Mouse (Mus musculus): ENCODE results near the gene Zrsr2.

The Zrsr2 gene

GRCm38 (mm10) chrX:163958467-163958875 is at the start of gene Zrsr2:
Gene Zrsr2, minus strand, starts transcription at chrX:163958661.
- in situ Hi-C loops (cut with MboI, MseI): no loop called here

DNA sequence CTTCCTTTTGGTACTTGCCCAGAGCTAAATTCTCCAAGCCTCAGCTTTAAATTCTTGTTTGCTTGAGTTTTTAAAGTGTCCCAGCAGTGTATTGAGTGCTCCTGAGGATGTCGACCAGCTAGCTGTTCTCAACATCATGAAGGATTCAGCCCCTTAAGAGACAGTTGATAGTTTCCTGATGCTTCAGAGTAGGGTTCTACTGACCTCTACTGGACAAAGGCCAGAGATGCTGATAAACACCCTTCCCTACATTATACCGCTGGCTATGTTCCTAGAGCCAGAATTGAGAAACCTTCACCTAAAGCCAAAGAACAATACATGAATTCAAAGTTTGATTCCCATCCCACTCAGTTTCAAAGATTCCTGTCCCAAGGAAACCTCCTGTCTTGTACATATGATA is 46.3 kb upstream of the Zrsr2 start:
- in situ Hi-C loops (cut with MboI, MseI): no loop called here

- in situ Hi-C loops (cut with MboI, MseI): no loop called here
Measured at GRCm38 (mm10) chrX:163999848-164000247, 41.4 kb upstream of the Zrsr2 start.

DNA sequence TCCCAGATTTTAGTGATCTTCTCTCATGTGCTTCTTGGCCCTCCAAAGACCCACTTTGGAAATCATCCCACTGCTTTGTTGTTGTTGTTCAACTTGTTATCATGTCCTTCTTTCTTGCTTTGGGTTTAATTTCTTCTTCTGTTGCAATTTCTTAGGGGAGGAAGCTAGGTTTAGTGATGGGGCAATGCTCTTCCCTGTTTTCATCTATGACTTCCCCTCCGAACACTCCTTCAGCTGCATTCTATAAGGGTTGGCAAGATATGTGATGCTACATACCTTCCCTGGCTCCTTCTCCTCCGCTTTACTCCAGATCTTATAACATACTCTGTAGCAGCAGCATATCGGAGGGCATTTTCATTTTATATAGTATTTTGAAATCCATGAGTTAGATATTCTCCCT is 38.3 kb upstream of the Zrsr2 start:
- in situ Hi-C loops (cut with MboI, MseI): no loop called here

GRCm38 (mm10) chrX:163987718-163988374 is 29.4 kb upstream of the Zrsr2 start:
- in situ Hi-C loops (cut with MboI, MseI): no loop called here

DNA sequence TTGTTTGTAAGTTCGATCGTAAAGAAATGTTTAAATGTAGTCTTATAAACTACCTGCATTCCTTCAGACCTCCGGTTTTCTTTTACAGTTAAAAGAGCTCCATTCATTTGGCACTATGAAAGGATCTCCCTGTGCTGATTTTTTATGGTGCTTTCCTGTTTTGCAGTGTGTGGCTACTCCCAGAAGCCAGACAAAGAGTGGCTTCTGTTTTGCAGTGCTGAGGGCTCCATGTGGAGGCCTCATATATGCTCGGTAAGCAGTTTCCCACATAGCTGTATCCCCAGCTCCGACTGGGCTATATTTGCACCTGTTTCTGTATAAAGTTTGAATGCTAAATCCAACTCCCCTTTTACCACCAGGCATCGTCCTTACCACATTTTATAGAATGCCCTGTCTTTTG is 23.7 kb upstream of the Zrsr2 start:
- in situ Hi-C loops (cut with MboI, MseI): no loop called here

GRCm38 (mm10) chrX:163981500-163981899 is 23.0 kb upstream of the Zrsr2 start:
- in situ Hi-C loops (cut with MboI, MseI): no loop called here

DNA sequence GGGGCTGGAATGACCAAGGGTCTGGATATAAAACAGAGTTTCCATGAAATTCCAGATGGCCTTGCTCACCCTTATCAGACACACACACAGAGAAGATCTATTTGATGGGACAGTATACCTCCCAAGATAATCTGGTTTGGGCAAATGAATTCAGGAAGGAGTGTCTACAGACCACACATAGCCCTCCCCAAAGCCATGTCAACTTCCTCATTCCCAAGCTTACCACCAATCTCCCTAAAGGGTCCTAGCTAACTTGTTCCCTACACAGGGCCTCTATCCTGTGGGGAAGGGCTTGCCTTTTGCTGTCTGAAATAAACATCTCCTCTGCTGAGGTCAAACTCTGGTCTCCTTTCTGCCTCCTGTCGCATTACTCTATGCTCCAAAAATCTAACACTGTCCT is 22.6 kb upstream of the Zrsr2 start:
- in situ Hi-C loops (cut with MboI, MseI): no loop called here

- in situ Hi-C loops (cut with MboI, MseI): no loop called here
Measured at GRCm38 (mm10) chrX:163957803-163958466, 526 bp downstream of the Zrsr2 start.

DNA sequence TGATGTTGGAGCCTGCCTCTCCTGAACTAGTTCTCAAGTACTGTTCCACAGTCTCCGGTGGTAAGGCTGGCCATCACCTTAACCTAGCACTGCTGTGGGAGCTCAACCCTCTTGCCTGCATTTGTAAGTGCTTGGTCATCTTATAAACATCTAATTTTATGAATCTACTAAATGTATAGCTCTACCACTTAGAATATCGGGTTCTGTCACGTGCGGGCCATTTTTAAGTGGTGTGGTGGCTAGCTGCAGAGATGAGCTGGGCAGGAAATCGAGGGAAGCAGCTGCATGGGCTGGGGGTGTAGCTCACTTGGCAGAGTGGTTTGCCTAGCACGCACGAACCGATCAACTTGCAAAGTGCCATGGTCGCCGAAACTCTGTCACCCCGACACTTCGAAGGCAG is 1.1 kb downstream of the Zrsr2 start:
- in situ Hi-C loops (cut with MboI, MseI): no loop called here

GRCm38 (mm10) chrX:163951618-163952017 is 6.8 kb downstream of the Zrsr2 start:
- in situ Hi-C loops (cut with MboI, MseI): no loop called here

DNA sequence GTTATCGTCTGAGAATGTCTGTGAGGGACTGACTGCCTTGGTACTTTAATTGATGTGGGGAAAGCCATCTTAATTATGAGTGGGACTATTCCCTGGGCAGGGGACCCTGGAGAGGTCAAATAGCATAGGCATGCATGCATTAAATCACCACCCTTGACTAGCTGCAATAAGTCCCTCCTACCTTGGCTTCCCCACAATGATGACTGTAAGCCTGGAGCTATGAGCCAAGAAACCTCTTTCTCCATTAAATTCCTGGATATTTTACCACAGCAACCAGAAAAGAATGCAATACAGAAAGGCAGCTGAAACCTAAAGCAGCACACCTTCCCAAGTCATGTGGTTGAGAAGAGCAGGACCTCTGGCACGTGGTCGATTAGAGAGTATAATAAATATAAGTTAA is 14.1 kb downstream of the Zrsr2 start:
- in situ Hi-C loops (cut with MboI, MseI): no loop called here

DNA sequence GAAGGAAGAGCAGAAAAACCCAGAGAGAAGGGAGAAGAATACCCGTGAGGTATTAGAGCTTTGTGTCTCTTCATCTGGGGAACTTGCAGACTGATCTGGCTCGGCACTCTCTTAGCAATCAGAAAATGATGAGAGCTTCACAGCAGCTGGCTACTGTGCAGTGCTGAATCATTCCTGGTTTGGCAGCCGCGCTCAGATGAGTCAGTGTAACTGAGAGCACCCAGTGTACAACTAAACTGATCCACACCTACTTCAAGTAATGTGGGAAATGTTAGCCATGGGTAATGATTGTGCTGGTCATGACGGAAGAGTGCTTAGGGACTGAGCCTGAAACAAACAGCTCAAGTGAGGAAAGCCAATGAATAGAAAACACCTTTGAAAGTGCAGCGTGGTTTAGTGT is 19.9 kb downstream of the Zrsr2 start:
- in situ Hi-C loops (cut with MboI, MseI): no loop called here

GRCm38 (mm10) chrX:163934731-163935130 is 23.7 kb downstream of the Zrsr2 start:
- in situ Hi-C loops (cut with MboI, MseI): no loop called here

- in situ Hi-C loops (cut with MboI, MseI): no loop called here
Measured at GRCm38 (mm10) chrX:163929550-163929949, 28.9 kb downstream of the Zrsr2 start.

DNA sequence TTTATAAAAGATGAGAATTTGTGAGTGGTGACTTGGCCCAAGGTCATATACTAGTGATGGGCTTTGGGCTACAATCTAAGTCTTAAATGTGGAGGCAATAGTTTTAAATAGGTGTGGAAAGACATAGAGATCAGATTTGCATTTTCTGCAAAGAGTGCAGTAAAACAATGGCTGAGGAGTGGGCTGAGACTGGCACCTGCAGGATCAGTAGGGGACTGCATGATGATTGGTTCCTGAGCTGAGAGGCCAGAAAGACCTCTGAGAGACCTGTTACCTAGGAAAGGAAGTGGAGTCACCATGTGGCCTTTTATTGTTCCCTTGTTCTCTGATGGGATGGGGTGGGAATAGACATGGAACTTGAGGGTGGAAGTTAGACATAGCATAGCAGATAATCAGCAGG is 45.7 kb downstream of the Zrsr2 start:
- in situ Hi-C loops (cut with MboI, MseI): no loop called here

GRCm38 (mm10) chrX:163909381-163909780 is 49.1 kb downstream of the Zrsr2 start:
- in situ Hi-C loops (cut with MboI, MseI): loop anchor here (5.0 to 10.0 kb wide), 2 partner anchors 37 to 195 kb away; no protein-coding TSS in a partner anchor

DNA sequence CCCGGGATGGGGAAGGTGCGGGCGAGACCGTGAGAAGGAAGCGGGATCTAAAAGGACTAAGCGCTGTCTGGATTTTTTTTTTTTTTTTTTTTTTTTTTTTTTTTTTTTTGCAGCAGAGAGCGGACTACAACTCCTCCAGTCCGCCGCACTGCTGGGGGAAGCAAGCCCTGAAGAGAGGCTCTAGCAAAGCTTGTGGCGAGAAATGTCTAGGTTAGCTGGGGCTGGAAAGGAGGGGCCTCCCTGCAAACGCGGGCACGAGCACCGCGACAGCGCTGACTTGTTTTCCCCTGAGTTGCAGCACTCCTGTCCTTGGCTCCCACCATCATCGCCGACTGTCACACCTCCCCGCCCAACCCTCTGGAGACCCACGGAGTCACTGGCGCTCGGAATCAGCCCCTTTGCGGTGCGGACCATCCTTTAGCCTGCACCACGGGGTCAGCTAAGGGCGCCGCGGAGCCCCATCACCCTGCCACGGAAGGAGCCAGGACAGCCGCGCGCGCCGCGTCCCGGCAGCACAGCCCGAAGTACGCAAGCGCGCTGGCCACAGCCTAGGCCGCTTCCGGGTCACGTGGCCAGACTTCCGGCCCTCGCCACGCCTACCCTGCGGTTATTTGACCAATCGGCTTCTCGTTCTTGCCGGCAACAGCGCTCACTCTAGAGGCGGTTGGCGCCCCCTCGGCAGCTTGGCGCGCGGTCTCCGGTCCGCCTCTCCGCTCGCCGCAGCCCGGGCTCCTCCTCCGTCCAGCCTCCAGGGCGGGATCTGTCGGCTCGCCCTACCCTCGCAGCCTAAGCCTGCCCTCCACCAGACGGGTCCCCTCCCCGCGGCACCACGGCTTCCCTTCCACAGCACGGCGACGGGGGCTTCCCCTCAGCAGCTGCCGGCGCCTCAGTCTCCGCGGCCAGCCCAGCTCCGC is 49.9 kb downstream of the Zrsr2 start, which contains the start of gene Ap1s2:
TSS of gene Ap1s2 (plus strand) at position 681 of the 914 bp plus-strand sequence.
- in situ Hi-C loops (cut with MboI, MseI): loop anchor here (5.0 to 10.0 kb wide), 2 partner anchors 36 to 194 kb away; no protein-coding TSS in a partner anchor

DNA sequence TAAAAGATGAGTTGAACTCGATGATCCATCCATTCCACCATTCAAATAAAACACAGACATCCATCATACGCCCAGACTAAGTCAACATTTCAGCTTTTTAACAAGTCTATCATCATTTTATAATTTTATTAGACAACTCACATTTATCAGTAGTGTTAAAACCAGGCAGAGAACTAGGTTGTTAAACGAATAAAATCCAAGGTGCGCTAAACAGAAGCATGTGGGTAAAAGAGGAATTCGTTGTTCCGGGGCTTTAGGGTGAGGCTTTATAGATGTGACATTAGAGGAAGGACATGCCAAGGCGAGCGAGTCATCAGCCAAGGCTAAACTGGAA is 50.5 kb downstream of the Zrsr2 start:
- in situ Hi-C loops (cut with MboI, MseI): loop anchor here (5.0 to 10.0 kb wide), 2 partner anchors 36 to 193 kb away; no protein-coding TSS in a partner anchor

DNA sequence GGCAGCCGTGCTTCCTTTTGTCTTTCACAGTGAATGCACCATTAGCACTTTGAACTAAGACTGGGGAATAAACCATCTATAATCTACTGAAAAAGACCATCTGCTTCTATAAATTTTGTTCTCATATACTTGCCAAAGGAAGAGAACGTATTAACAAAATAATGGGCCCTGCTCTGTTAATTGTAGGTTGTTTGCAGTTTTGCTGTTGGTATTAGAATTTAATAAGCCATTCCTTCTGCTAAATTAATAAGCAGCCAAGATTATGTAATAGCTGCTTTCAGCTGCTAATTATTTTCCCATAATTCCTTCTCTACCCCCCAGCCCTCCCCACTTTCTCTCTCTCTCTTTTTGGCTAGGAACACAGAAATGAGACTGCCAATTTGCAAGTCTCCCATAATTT is 51.6 kb downstream of the Zrsr2 start:
- in situ Hi-C loops (cut with MboI, MseI): loop anchor here (5.0 to 10.0 kb wide), 2 partner anchors 35 to 192 kb away; no protein-coding TSS in a partner anchor

GRCm38 (mm10) chrX:163899431-163900020 is 58.9 kb downstream of the Zrsr2 start:
- in situ Hi-C loops (cut with MboI, MseI): loop anchor here (10.0 kb wide), 1 partner anchor 185 kb away; no protein-coding TSS in a partner anchor

DNA sequence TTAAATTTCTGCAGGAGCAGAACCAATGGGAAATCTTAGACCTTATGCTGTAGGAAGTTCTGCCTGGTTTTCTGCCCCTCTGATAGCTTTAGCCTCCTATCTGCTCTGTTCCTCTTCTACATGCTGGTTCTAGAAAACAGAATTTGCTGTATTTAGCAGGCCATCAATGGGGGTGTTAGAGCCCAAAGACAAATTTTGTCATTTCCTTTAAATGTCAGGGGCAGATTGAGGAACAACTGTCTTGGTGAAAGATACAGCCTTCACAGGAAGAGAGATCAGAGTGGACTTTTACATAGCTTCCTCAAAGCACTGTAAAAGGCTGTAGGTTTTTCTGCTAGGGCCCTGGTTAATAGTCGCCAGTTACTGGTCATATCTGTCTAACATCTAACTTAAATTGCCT is 61.1 kb downstream of the Zrsr2 start:
- in situ Hi-C loops (cut with MboI, MseI): no loop called here
